Mouse (Mus musculus) cerebellum, adult 2 months (tissue): ENCODE results near the gene Ppp1r17.

Experiments used
- CTCF ChIP-seq: fragments of 200-500 bp; IDR thresholded peaks from 2 replicates; pipeline ENCODE4 v1.5.1; 2011; ENCODE audit warnings: low read depth, mild to moderate bottlenecking, control low read depth, low read length, moderate library complexity, borderline replicate concordance; ENCODE audit not compliant: insufficient read depth
- POLR2A ChIP-seq: fragments of 200-500 bp; IDR thresholded peaks from 2 replicates; pipeline ENCODE4 v1.6.1; 2011; ENCODE audit warnings: low read length, control low read depth, borderline replicate concordance; ENCODE audit not compliant: insufficient read depth

DNA sequence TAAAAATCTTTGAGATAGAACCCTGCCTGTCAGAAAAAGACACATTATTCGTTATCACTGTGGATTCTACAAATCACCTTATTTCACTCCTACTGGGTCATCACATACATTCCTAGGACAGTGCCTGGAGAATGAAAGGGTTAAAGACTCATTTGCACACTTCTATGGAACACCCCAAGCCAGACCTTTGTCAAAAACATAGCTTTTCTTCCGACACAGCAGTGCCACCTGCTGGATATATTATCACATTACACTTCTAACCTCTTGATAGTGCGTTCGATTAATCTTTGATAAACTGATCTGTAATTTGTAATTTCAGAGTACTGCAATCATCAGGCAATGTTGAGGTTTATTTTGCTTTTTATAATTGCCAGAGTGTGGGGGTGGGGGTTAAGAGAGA is 31.8 kb downstream of the Ppp1r17 start:
- TF ChIP-seq POLR2A = no peak
- TF ChIP-seq CTCF = no peak
